Comparison of ENCODE assay signal across 9 mouse cellular contexts in the genomic region with DNA sequence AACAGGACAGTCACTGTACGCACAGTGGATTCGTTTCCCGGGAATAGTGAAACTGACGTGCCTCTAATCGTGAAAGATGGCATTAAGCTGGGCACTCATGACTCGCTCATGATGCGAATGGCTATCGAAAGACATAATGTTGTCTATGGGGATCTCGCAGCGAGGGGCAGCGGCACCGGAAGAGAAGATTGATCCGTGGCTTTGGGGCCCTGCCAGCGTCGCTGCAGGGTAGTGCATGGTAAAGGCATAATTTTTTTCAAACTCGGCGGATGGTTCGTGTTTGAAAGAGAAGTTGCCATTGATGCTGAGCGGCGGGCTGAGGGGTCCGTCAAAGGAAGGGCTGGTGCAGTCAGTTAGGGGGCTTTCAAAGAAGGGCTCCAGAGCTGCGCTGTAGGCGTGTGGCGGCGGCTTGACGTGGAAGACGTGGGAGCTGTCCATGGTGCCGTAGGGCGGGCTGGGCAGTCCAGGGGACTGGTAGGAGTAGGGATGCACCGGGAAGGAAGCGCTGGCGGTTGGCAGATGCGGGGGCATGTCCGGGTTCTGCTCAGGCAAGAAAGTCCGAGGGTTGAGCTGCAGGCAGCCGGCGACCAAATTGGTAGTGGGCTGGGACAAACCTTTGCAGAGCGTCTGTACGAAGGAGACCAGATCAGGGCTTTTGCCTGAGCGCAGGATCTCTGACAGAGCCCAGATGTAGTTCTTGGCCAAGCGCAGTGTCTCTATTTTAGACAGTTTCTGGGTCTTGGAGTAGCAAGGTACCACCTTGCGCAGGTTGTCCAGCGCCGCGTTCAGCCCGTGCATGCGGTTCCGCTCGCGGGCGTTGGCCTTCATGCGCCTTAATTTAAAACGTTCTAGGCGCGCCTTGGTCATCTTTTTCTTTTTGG. TPM values are rescaled to one million over a fixed set of nuclear protein-coding genes. Genes with fewer than 3 reads are reported as not detected.
DNase-seq lines count a peak whose midpoint lies in the region; ATAC-seq and TF ChIP-seq lines count a peak whose summit lies in the region.
"Had no signal": no experiment of that assay in that cellular context is flagged by ENCODE, and none has a peak within 500 bp of the region (broad histone marks: within the 10 kb centered on the region; RNA-seq: fewer than 3 reads in every experiment).

No protein-coding gene starts in this region.

- no peak overlapping the region for H3ac ChIP-seq in myocyte (ENCODE audit: control insufficient read depth, insufficient read length)

- peaks cover 12% of the 10 kb centered on the region for H3K4me1 ChIP-seq in heart, embryonic 12.5 days (replicated peaks)
- H3K4me1 ChIP-seq in kidney, embryonic 15.5 days = peaks cover 24% of the 10 kb centered on the region
- H3K4me1 ChIP-seq in liver, embryonic 14.5 days (replicated peaks; ENCODE audit: control insufficient read depth in 2 of 2, insufficient read depth in 2 of 2, low read length in 1 of 2) = no peaks in the 10 kb centered on the region

- H3K4me2 ChIP-seq in heart, embryonic 12.5 days = peak overlapping the region; percentile 97
- peak overlapping the region; percentile 71 for H3K4me2 ChIP-seq in kidney, embryonic 15.5 days
- H3K4me2 ChIP-seq in liver, embryonic 14.5 days (ENCODE audit: low read depth) = peak overlapping the region; percentile 57
- H3K4me2 ChIP-seq in myocyte (ENCODE audit: low read depth) = peak overlapping the region; percentile 79

- H3K36me3 ChIP-seq in heart, embryonic 12.5 days = no peaks in the 10 kb centered on the region
- no peaks in the 10 kb centered on the region for H3K36me3 ChIP-seq in kidney, embryonic 15.5 days
- no peaks in the 10 kb centered on the region for H3K36me3 ChIP-seq in liver, embryonic 14.5 days (replicated peaks; ENCODE audit: control insufficient read depth, insufficient read depth, low read depth)
- H3K36me3 ChIP-seq in myocyte (ENCODE audit: control insufficient read depth, insufficient read depth) = no peaks in the 10 kb centered on the region

- WGBS in heart, embryonic 12.5 days = 2% methylated on average over 55 of the region's 55 CpGs
- WGBS in kidney, embryonic 15.5 days = 2% methylated on average over 55 of the region's 55 CpGs
- WGBS in liver, embryonic 14.5 days (ENCODE audit: insufficient replicate concordance) = 3% methylated on average over 55 of the region's 55 CpGs

- no peak overlapping the region for H3K9ac ChIP-seq in heart, embryonic 12.5 days
- H3K9ac ChIP-seq in kidney, embryonic 15.5 days = no peak overlapping the region
- no peak overlapping the region for H3K9ac ChIP-seq in liver, embryonic 14.5 days (replicated peaks)

- H3K79me2 ChIP-seq in myocyte (ENCODE audit: control insufficient read depth, insufficient read depth) = no peaks in the 10 kb centered on the region

- DNase-seq in left cerebral cortex, adult 18-20 months (ENCODE audit: low spot score in 2 of 2) = peak; percentile 56 to 70
- no peak for DNase-seq in left cerebral cortex, adult 11 months (ENCODE audit: low spot score)
- DNase-seq in embryo, embryonic 9.5 days (ENCODE audit: extremely low spot score) = peak; percentile 87
- peak; percentile 9 to 24 (median 19) for DNase-seq in liver, embryonic 14.5 days (ENCODE audit: low read depth in 3 of 3, low spot score in 3 of 3)
- DNase-seq in testis, postnatal 14 days (ENCODE audit: low spot score) = peak; percentile 81

- no peak for TF ChIP-seq CTCF in liver, embryonic 14.5 days (IDR thresholded peaks at IDR 0.05; ENCODE audit: low read depth)

- ATAC-seq in heart, embryonic 12.5 days (ENCODE audit: insufficient number of reproducible peaks, low FRiP score) = no peak
- ATAC-seq in kidney, embryonic 15.5 days (replicated peaks; ENCODE audit: low FRiP score) = peak; percentile 96
- no peak for ATAC-seq in liver, embryonic 14.5 days (ENCODE audit: insufficient read depth)

- TF ChIP-seq EP300 in liver, embryonic 14.5 days (IDR thresholded peaks at IDR 0.05; ENCODE audit: low read depth) = no peak

- H3K9me3 ChIP-seq in heart, embryonic 12.5 days (replicated peaks) = no peaks in the 10 kb centered on the region
- no peaks in the 10 kb centered on the region; the same call in 1 of the 2 replicates for H3K9me3 ChIP-seq in kidney, embryonic 15.5 days (replicated peaks)
- H3K9me3 ChIP-seq in liver, embryonic 14.5 days (ENCODE audit: control insufficient read depth, low read length) = no peaks in the 10 kb centered on the region

- no peak overlapping the region for H3K27ac ChIP-seq in heart, embryonic 12.5 days (ENCODE audit: poor library complexity, severe bottlenecking)
- no peak overlapping the region for H3K27ac ChIP-seq in kidney, embryonic 15.5 days
- H3K27ac ChIP-seq in liver, embryonic 14.5 days = no peak overlapping the region

- no peak for TF ChIP-seq POLR2A in myocyte (IDR thresholded peaks at IDR 0.05; ENCODE audit: insufficient read length, low read depth)

- peaks cover 52% of the 10 kb centered on the region for H3K27me3 ChIP-seq in heart, embryonic 12.5 days (replicated peaks)
- H3K27me3 ChIP-seq in kidney, embryonic 15.5 days = peaks cover 78% of the 10 kb centered on the region
- H3K27me3 ChIP-seq in liver, embryonic 14.5 days (ENCODE audit: control insufficient read depth, insufficient read depth, low read length) = peaks cover 55% of the 10 kb centered on the region
- H3K27me3 ChIP-seq in myocyte (ENCODE audit: control insufficient read depth, insufficient read depth, insufficient read length) = peaks cover 48% of the 10 kb centered on the region
- H3K27me3 ChIP-seq: CH12.LX had no signal

- peak overlapping the region; percentile 48 for H3K4me3 ChIP-seq in heart, embryonic 12.5 days
- H3K4me3 ChIP-seq in kidney, embryonic 15.5 days (replicated peaks) = peak overlapping the region; percentile 44
- H3K4me3 ChIP-seq in liver, embryonic 14.5 days (ENCODE audit: insufficient read depth in 1 of 2, low read depth in 2 of 2, low read length in 2 of 2) = peak overlapping the region; percentile 39 to 51
- H3K4me3 ChIP-seq in myocyte = no peak overlapping the region

TF ChIP-seq in myocyte, 11 proteins besides CTCF, POLR2A, EP300 and RAD21:
- TF ChIP-seq REST (IDR thresholded peaks at IDR 0.05; ENCODE audit: insufficient read depth, insufficient read length) (peak; percentile 96), POLR2AphosphoS2 (IDR thresholded peaks at IDR 0.05; ENCODE audit: insufficient read length, low read depth) (no peak), MYOG (IDR thresholded peaks at IDR 0.05; ENCODE audit: control insufficient read depth in 1 of 3, insufficient read depth in 1 of 3, insufficient read length in 2 of 3, low read depth in 2 of 3) (peak in 1 of 3 experiments; percentile 19)

RNA-seq across cellular contexts. Expression of a gene that starts 2.4 kb away (rescaled TPM):
- total RNA-seq in left cerebral cortex, adult 18-20 months (2021) = 10 to 100 TPM; 16.1 to 19.4 TPM
- not detected in 2 replicates for polyA plus RNA-seq in heart, embryonic 12.5 days (2016; fragmentation: Nextera tagmentation; extraction: Ambion mirVana)
- 0.05 TPM in 1 of 2 replicates, not detected in the other for polyA plus RNA-seq in kidney, embryonic 15.5 days (2015; fragmentation: Nextera tagmentation; extraction: Ambion mirVana)
- polyA plus RNA-seq in liver, embryonic 14.5 days (2012; rRNA removed) = 0.01 and 0.06 TPM in 2 replicates
- polyA plus RNA-seq in liver, embryonic 14.5 days (2014; fragmentation: Nextera tagmentation; extraction: Ambion mirVana) = not detected in 2 replicates
- not detected for polyA plus RNA-seq in myocyte (2012; fragmentation: generic; extraction: Trizol)
- total RNA-seq: CH12.LX had no signal

RNA-seq across cellular contexts. Expression of a gene that starts 2.4 kb away (rescaled TPM):
- 1 to 10 TPM; 3.6 to 3.8 TPM for total RNA-seq in left cerebral cortex, adult 18-20 months (2021)
- polyA plus RNA-seq in heart, embryonic 12.5 days (2016; fragmentation: Nextera tagmentation; extraction: Ambion mirVana) = 0.89 TPM in 1 of 2 replicates, not detected in the other
- 1.5 and 2.3 TPM in 2 replicates for polyA plus RNA-seq in kidney, embryonic 15.5 days (2015; fragmentation: Nextera tagmentation; extraction: Ambion mirVana)
- polyA plus RNA-seq in liver, embryonic 14.5 days (2012; rRNA removed) = 0.75 and 1.2 TPM in 2 replicates
- 1.5 and 5.0 TPM in 2 replicates for polyA plus RNA-seq in liver, embryonic 14.5 days (2014; fragmentation: Nextera tagmentation; extraction: Ambion mirVana)
- polyA plus RNA-seq in myocyte (2012; fragmentation: generic; extraction: Trizol) = not detected
